Mouse (Mus musculus): Measurements from ENCODE around the gene Elf1. TPM values are rescaled to one million over a fixed set of nuclear protein-coding genes. Genes with fewer than 3 reads are reported as not detected.

Elf1 gene
- polyA plus RNA-seq, 2 experiments: 15.3 to 15.8 TPM

- DNase-seq (ENCODE audit: low spot score) (no peak), ATAC-seq (ENCODE audit: low FRiP score, low read depth) (no peak)
- 81% methylated on average over 4 of the region's 4 CpGs for WGBS
- Histone ChIP-seq H3K4me1 (ENCODE audit: control insufficient read depth, insufficient read depth, low read length) (no peaks in the 10 kb centered on the region), H3K27ac (replicated peaks; ENCODE audit: low read depth, low read length) (no peak overlapping the region), H3K9ac (ENCODE audit: low read depth, low read length, severe bottlenecking) (no peak overlapping the region), H3K36me3 (ENCODE audit: control insufficient read depth, insufficient read depth, low read length) (peaks cover 58% of the 10 kb centered on the region), H3K4me3 (replicated peaks; ENCODE audit: low read length) (no peak overlapping the region), H3K4me2 (replicated peaks; ENCODE audit: low read depth, low read length, severe bottlenecking) (no peak overlapping the region), H3K27me3 (ENCODE audit: control insufficient read depth, insufficient read depth, low read length) (no peaks in the 10 kb centered on the region), H3K9me3 (ENCODE audit: control insufficient read depth, low read length) (no peaks in the 10 kb centered on the region)
- TF ChIP-seq POLR2A (IDR thresholded peaks at IDR 0.05; ENCODE audit: borderline replicate concordance, extremely low read depth, insufficient read depth, insufficient read length): no peak
These were observed 115.6 kb downstream of the Elf1 start for GRCm38 (mm10) chr14:79596602-79597001.

GRCm38 (mm10) chr14:79605881-79606280 lies 124.9 kb downstream of the Elf1 start:
- WGBS: 82% methylated on average over 2 of the region's 2 CpGs
- H3K27ac ChIP-seq (replicated peaks; ENCODE audit: low read depth, low read length): no peak overlapping the region
- H3K27me3 ChIP-seq (ENCODE audit: control insufficient read depth, insufficient read depth, low read length): no peaks in the 10 kb centered on the region
- H3K4me3 ChIP-seq (replicated peaks; ENCODE audit: low read length): no peak overlapping the region
- no peak overlapping the region for H3K9ac ChIP-seq (ENCODE audit: low read depth, low read length, severe bottlenecking)
- no peak for TF ChIP-seq POLR2A (IDR thresholded peaks at IDR 0.05; ENCODE audit: borderline replicate concordance, extremely low read depth, insufficient read depth, insufficient read length)
- H3K9me3 ChIP-seq (ENCODE audit: control insufficient read depth, low read length): no peaks in the 10 kb centered on the region
- H3K36me3 ChIP-seq (ENCODE audit: control insufficient read depth, insufficient read depth, low read length): peaks cover 79% of the 10 kb centered on the region
- no peaks in the 10 kb centered on the region for H3K4me1 ChIP-seq (ENCODE audit: control insufficient read depth, insufficient read depth, low read length)
- no peak overlapping the region for H3K4me2 ChIP-seq (replicated peaks; ENCODE audit: low read depth, low read length, severe bottlenecking)
- DNase-seq (ENCODE audit: low spot score) (no peak), ATAC-seq (ENCODE audit: low FRiP score, low read depth) (no peak)

- Histone ChIP-seq H3K36me3 (ENCODE audit: control insufficient read depth, insufficient read depth, low read length) (peaks cover 78% of the 10 kb centered on the region), H3K9me3 (ENCODE audit: control insufficient read depth, low read length) (no peaks in the 10 kb centered on the region), H3K4me3 (replicated peaks; ENCODE audit: low read length) (no peak overlapping the region), H3K4me2 (replicated peaks; ENCODE audit: low read depth, low read length, severe bottlenecking) (no peak overlapping the region), H3K9ac (ENCODE audit: low read depth, low read length, severe bottlenecking) (no peak overlapping the region), H3K27ac (replicated peaks; ENCODE audit: low read depth, low read length) (no peak overlapping the region), H3K27me3 (ENCODE audit: control insufficient read depth, insufficient read depth, low read length) (no peaks in the 10 kb centered on the region), H3K4me1 (ENCODE audit: control insufficient read depth, insufficient read depth, low read length) (no peaks in the 10 kb centered on the region)
- no peak for ATAC-seq (ENCODE audit: low FRiP score, low read depth)
- TF ChIP-seq POLR2A (IDR thresholded peaks at IDR 0.05; ENCODE audit: borderline replicate concordance, extremely low read depth, insufficient read depth, insufficient read length): no peak
- 90% methylated on average over 6 of the region's 6 CpGs for WGBS
- DNase-seq (ENCODE audit: low spot score): no peak
These were observed 125.4 kb downstream of the Elf1 start for GRCm38 (mm10) chr14:79606392-79606791.

- ATAC-seq (ENCODE audit: low FRiP score, low read depth): no peak
- Histone ChIP-seq H3K4me1 (ENCODE audit: control insufficient read depth, insufficient read depth, low read length) (no peaks in the 10 kb centered on the region), H3K36me3 (ENCODE audit: control insufficient read depth, insufficient read depth, low read length) (peaks cover 78% of the 10 kb centered on the region)
These were observed 125.9 kb downstream of the Elf1 start for GRCm38 (mm10) chr14:79606867-79607266.

DNA sequence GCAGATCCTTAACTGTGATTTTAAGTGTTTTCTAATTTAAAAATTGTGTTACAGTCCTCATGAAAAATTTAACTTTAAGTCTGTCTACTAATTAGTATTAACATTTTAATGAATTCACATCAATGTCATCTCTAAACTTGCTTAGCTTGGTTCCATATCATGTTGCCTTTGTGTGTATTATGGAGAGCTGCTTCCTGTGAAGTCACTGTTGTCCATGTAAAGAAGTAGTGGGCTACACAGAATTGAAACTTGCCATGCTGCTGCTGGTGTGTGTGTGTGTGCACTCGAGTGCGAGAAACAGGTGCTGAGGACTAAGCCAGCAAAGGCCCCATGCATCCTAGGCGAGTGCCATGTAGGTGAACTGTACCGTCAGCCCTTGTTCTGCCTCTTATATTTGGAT lies 126.4 kb downstream of the Elf1 start:
- Histone ChIP-seq H3K9ac (ENCODE audit: low read depth, low read length, severe bottlenecking) (no peak overlapping the region), H3K27me3 (ENCODE audit: control insufficient read depth, insufficient read depth, low read length) (no peaks in the 10 kb centered on the region), H3K4me1 (ENCODE audit: control insufficient read depth, insufficient read depth, low read length) (no peaks in the 10 kb centered on the region), H3K9me3 (ENCODE audit: control insufficient read depth, low read length) (no peaks in the 10 kb centered on the region), H3K27ac (replicated peaks; ENCODE audit: low read depth, low read length) (no peak overlapping the region), H3K4me2 (replicated peaks; ENCODE audit: low read depth, low read length, severe bottlenecking) (no peak overlapping the region), H3K4me3 (replicated peaks; ENCODE audit: low read length) (no peak overlapping the region), H3K36me3 (ENCODE audit: control insufficient read depth, insufficient read depth, low read length) (peaks cover 80% of the 10 kb centered on the region)
- 93% methylated on average over 4 of the region's 4 CpGs for WGBS
- ATAC-seq (ENCODE audit: low FRiP score, low read depth) (no peak), DNase-seq (ENCODE audit: low spot score) (no peak)
- TF ChIP-seq POLR2A (IDR thresholded peaks at IDR 0.05; ENCODE audit: borderline replicate concordance, extremely low read depth, insufficient read depth, insufficient read length): no peak

More at GRCm38 (mm10) chr14:79606867-79607266, 125.9 kb downstream of the Elf1 start:
- Histone ChIP-seq H3K9ac (ENCODE audit: low read depth, low read length, severe bottlenecking) (no peak overlapping the region), H3K4me3 (replicated peaks; ENCODE audit: low read length) (no peak overlapping the region), H3K27ac (replicated peaks; ENCODE audit: low read depth, low read length) (no peak overlapping the region), H3K4me2 (replicated peaks; ENCODE audit: low read depth, low read length, severe bottlenecking) (no peak overlapping the region), H3K27me3 (ENCODE audit: control insufficient read depth, insufficient read depth, low read length) (no peaks in the 10 kb centered on the region), H3K9me3 (ENCODE audit: control insufficient read depth, low read length) (no peaks in the 10 kb centered on the region)
- no peak for TF ChIP-seq POLR2A (IDR thresholded peaks at IDR 0.05; ENCODE audit: borderline replicate concordance, extremely low read depth, insufficient read depth, insufficient read length)
- DNase-seq (ENCODE audit: low spot score): no peak
- 93% methylated on average over 3 of the region's 3 CpGs for WGBS

GRCm38 (mm10) chr14:79608286-79608685 lies 127.3 kb downstream of the Elf1 start:
- WGBS: 93% methylated on average over 6 of the region's 6 CpGs
- no peak overlapping the region for H3K4me2 ChIP-seq (replicated peaks; ENCODE audit: low read depth, low read length, severe bottlenecking)
- no peak for TF ChIP-seq POLR2A (IDR thresholded peaks at IDR 0.05; ENCODE audit: borderline replicate concordance, extremely low read depth, insufficient read depth, insufficient read length)
- no peaks in the 10 kb centered on the region for H3K9me3 ChIP-seq (ENCODE audit: control insufficient read depth, low read length)
- no peak overlapping the region for H3K4me3 ChIP-seq (replicated peaks; ENCODE audit: low read length)
- peaks cover 81% of the 10 kb centered on the region for H3K36me3 ChIP-seq (ENCODE audit: control insufficient read depth, insufficient read depth, low read length)
- no peak overlapping the region for H3K27ac ChIP-seq (replicated peaks; ENCODE audit: low read depth, low read length)
- DNase-seq (ENCODE audit: low spot score): no peak
- ATAC-seq (ENCODE audit: low FRiP score, low read depth): no peak
- H3K27me3 ChIP-seq (ENCODE audit: control insufficient read depth, insufficient read depth, low read length): no peaks in the 10 kb centered on the region
- H3K4me1 ChIP-seq (ENCODE audit: control insufficient read depth, insufficient read depth, low read length): no peaks in the 10 kb centered on the region
- no peak overlapping the region for H3K9ac ChIP-seq (ENCODE audit: low read depth, low read length, severe bottlenecking)
